Mouse (Mus musculus) MEL-GATA-1-ER (cell line): Measurements from ENCODE around the gene Kdm2b.
A peak's percentile ranks its signal among the peaks of the same experiment; 100 is the strongest.

Experiments used
- DNase-seq: peaks from one replicate; pipeline ENCODE4 v3.0.0-alpha.2; 2012; ENCODE audit warnings: low read depth; ENCODE audit errors: extremely low read depth

Kdm2b gene

DNA sequence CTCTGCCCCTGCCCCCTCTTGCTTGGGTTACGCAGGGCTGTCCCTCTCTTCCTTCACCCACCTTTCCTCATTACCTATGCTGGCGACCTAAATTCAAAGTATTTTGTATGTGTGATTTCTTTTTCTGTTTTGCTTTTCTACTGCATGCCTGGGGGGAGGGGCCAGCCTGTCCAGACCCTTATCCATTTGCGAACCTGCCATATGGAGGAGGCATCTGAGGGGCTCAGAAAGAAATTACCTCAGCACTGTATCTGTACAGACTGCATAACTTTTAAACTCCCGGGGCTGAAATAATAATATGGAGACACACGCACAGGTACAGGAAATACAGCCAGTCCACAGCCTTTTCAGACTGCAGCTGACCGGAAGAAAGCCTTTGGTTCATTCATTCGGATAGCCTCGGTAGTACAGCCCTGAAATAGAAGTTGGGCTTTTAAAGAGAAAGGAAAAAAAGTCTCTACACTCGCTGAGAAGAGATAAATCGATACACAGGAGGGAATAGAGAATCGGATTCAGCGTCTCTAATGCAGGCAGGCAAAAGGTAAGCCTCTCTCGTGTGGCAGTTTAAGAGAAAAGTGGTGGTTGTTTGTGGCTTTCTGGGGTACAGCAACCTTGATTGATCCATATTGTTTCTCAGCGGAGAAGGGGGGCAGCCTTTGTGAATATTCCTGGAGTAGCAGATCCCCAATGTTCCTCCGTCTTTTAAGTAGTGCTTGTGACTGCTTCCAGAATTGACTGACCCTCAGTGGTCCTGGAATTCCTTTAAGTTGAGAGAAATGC is at the start of gene Kdm2b:
Gene Kdm2b (minus strand): TSS at position 273 of the 780 bp plus-strand sequence.
- DNase-seq, result no peak

DNA sequence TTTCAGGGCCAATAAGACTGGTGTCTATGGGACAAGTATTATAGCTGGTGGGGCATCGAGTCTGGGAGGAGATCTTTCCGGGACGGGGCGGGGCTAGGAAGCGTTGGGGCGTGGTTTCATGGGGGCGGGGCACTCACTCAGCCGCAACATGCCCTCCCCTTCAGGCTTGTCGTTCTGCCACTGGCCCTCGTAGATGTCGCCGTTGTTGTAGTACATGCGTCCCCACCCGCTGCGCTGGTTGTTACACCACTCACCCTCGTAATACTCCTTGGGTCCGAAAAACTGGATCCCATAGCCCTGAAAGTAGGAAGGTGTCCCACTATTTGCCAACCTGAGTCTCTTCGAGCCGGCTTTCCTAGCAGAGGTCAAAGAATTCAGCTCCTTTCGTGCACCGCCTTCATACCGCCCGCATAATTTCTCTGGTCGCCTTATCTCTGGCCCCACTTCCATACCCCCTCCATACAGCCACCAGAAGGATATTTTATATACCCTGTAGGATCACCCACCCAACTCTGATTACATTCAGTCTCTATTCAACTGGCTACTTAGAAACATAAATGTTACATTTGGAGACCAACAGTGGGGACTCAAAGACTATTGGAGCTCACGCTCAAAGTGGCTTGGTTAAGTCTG is 49.6 kb upstream of the Kdm2b start:
- peak; percentile 83 for DNase-seq

DNA sequence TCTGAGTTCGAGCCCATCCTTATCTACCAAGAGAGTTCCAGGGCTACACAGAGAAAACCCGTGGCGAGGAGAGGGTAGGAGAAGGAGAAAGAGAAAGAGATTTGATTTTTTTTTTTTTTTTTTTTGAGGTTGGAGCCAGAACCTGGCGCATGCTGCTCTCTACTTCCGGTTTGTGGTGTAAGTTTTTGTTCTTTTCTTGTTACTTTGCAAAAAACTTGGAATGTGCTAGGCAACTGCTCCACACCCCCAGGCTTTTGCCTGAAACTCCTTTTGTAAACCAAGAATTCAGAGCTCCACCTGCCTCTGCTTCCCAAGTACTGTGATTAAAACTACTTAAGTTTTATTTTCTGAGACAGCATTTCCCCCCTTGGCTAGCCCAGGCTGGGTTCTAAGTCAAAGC is 48.5 kb upstream of the Kdm2b start:
- DNase-seq, result no peak

DNA sequence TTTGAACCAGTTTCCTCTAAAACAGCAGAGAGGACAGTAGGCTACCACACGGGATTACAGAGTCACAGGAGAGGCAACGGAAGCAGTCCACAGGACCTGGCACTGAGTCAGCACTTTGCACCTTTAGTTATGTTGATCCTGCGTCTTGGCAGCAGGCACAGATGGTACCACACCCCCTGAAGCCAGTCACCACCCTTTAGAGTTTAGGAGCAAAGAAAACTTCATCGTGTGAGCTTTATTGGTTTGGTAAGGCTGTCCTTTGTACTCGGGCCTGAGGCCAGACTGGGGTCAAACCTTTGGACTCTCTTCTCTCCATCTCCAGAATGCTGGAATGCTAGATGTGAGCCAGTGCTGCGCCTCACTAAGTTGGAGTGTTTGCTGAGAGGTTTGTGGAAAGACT is 45.9 kb upstream of the Kdm2b start:
- no peak for DNase-seq

DNA sequence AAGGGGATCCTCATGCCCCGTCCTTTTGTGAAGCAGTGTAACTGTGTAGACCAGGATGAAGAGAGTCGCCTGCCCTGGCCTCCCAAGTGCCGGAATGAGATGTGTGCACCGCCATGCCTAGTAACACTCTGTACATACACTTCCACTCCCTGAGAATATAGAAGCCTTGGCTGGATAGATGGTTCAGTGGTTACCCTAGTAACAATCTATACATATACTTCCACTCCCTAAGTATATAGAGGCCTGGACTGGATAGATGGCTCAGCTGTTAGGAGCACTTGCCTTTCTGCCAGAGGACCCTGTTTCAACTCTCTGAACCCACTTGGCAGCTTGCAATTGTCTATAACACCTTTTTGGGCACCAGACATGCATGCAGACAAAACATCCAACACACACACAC is 45.5 kb upstream of the Kdm2b start:
- no peak for DNase-seq

DNA sequence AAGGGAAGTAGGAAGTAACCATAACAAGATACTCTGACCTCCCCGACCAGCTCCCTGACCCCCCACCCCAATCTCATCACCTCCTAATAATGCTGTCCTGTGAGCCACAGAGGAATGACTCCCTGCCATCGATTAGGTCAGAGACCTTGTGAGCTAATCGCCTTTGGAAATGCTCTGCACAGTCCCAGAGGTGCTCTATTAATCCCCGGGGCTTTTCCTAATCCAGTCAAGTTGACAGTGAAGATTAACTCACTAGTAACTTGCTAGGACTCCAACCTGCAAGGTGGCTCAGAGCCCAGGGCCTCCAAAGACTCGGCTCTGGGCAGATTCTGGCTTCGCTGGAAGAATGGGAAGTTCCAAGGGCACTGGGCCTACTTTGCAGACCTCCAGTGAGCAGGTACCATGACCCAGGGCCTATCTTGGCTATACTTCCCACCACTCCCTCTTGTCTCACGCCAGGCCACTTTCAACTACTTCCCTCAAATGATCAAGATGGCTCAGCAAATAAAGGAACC is 44.1 kb upstream of the Kdm2b start:
- no peak for DNase-seq

DNA sequence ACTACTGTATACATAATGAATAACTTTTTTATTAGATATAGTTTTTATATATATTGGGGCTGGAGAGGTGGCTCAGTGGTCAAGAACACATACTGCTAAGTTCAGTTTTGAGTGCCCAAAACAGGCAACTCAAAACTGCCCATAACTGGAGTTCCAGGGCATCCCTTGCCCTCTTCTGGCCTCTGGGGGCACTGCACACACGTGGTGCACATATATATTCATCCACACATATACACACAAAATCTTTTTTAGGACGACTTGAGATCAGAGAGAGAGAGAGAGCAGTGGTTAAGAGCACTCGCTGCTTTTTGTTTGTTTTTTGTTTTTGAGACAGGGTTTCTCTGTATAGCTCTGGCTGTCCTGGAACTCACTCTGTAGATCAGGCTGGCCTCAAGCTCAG is 41.7 kb upstream of the Kdm2b start:
- no peak for DNase-seq

DNA sequence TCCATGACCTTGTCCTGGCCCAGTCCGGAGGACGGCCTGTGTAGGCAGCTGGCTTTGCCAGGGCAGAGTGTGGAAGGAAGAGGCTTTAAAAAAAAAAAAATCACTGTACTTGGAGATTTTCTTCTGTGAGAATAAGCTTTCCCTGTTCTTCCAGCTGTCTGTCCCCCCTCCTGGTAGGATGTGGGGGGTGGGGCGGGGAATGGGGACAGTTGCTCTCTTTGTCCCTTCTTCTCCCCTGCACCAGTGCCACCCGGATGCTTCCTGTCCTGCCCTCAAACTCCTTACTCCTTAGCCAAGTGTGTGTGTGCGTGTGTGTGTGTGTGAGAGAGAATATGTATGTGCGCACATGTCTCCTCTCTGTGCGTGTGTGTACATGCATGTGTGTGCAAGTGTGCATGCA is 40.1 kb upstream of the Kdm2b start:
- DNase-seq, result no peak

DNA sequence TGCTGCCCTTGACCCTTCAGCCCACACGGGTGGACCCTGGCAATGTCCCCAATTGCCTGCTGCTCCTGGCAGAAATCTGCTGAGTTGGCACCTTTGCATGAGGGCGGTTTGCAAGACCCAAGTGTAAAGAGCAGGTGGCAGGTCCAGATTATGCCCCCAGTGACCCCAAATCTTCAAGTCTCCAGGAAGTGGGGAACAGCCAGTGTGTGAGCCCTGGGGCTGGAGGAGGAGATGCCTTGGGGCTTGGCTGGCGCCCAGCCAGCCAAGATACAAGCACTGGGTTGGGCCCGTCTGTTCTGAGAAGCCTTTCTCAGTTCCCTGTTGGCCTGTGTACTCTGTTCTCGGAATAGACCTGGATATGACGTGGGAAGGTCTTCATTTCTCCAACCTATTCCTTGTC is 37.8 kb upstream of the Kdm2b start:
- DNase-seq, result peak; percentile 47

DNA sequence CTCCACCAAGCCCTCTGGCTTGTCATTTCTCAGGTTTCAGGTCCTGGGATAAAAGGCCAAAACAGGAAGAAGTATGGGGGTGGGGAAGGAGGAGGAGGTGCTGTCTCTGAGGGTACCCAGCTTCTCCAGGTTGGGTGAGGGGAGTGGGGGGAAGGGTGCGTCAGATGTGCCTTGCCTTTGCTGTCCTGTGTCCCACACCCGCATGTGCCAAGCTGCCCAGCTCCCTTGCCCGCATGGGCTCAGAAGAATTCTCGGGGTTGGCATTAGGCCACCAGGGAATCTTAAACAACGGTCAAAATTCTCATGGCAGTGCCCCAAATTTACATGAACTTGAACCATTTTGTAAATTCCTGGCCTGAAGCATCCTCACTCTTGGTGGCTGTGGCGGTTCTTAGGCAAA is 36.8 kb upstream of the Kdm2b start:
- DNase-seq, result no peak

DNA sequence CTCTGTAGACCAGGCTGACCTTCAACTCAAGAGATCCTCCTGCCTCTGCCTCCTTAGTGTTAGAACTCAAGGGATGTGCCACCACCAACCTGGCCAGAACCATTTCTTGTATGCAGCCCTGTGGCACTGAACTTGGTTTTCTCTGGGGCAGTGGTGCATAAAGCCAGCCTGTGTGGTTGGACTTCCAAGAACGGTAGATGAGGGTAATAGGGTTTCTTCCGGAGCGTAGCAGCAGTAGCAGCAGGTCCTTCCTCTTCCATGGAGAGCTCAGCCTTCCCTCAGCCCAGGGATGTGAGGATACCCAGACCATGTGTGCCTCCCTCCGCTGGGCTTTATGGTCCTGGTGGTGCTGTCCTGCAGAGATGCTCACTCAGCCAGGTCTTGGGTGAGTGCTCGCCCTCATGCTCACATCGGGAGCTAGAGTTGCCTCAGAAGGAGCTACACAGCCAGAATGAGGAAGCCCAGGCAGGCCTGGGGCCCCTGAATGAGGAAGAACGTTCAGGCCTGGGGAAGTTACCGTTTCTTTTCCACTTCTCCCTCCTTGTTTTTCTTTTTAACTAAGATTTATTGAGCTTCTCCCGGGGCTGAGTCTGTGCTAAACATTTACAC is 35.4 kb upstream of the Kdm2b start:
- peak; percentile 73 for DNase-seq

DNA sequence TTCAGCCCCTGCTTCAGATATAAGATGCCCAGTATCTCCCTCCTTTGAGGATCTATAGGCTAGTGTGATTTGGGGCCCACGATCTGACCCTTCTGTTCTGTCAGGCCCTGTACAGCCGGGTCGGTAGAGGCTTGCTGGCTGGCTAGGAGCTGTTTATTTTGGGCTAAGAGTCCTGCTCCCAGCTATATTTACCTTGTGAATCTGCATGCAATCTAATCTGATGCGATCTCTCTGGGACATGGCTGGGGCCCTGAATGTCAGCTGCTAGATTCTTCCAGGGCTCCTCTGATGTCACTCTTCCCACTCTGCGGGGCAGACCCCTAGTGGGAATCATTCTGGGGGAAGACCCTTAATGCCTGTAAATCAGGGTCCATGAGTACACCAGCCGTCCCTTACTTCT is 34.7 kb upstream of the Kdm2b start:
- no peak for DNase-seq

DNA sequence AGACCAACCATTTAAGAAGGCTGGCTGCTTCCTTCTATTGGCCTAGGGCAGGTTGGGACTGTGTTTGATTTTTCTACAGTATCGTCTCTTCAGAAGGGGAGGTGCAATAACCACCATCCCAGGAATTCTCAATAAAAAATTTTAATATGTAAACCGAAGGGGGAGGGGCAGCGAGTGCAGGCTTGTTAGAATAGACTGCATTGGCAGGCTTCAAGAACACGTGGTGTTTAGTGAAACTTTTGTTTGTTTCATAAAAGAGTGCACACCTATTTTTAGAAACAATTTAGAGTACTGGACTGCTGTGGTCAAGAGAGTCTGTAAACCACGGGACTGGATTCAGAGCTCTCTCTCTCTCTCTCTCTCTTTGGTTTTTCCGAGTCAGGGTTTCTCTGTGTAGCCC is 33.4 kb upstream of the Kdm2b start:
- no peak for DNase-seq

DNA sequence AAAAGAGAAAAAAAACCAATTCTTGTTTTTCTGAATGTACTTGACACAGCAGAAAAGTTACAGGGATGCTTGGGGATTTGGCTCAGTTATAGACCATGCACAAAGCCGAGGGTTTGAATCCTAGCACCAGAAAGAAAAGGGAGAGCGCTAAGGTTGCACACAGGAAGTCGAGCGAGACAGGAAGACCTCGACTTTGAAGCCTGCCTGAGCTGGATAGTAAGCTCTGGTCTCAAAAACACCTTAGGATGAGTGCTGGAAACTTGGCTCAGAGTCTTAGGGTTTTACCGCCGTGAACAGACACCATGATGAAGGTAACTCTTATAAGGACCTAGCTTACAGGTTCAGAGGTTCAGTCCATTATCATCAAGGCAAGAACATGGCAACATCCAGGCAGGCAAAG is 31.8 kb upstream of the Kdm2b start:
- no peak for DNase-seq

DNA sequence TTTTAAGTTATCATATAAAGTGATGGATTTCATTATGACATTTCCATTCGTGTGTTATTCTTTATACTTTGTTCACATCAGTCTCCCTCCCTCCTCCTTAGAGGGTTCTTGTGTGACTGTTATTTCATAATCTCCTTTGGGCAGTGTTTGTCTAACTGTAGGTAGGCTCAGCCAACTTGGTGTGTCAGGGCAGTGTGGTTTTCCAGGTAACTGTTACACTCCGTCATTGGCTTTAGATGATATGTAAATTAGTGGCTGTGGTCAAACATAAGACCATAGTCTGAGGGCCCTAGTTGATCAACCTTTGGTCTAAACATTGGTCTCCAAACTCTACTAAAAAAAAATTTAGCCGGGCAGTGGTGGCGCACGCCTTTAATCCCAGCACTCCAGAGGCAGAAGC is 30.8 kb upstream of the Kdm2b start:
- no peak for DNase-seq

DNA sequence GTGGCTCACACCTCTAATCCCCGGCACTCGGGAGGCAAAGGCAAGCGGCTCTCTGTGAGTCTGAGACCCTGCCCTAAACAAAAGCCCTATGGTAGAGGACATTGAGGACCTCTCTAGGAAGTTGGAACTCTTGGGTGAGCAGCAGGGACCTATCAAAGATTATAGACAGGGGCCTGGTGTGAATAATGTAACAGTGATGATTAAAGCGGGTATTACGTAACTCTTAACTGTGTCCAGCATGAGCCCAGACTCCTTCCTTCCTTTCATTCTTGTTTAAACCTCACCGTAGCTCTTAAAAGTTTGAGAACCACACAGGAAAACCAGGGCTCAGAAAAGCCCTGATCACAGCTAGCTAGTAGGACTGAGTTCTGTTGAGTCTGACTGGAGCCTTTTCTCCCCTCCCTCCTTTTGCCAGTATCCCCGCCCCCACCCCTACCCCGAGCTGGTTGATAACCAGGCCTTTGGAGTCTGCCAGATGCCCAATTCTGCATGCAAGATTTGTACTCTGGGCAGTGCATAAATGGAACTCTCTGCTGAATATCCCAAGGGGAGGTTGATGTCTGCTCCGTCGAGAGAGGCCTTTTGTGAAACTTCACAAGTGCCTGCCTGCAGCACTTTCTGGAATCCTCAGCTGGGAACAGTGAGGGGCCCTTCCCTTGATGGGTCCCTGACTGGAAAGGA is 29.9 kb upstream of the Kdm2b start:
- DNase-seq, result no peak

DNA sequence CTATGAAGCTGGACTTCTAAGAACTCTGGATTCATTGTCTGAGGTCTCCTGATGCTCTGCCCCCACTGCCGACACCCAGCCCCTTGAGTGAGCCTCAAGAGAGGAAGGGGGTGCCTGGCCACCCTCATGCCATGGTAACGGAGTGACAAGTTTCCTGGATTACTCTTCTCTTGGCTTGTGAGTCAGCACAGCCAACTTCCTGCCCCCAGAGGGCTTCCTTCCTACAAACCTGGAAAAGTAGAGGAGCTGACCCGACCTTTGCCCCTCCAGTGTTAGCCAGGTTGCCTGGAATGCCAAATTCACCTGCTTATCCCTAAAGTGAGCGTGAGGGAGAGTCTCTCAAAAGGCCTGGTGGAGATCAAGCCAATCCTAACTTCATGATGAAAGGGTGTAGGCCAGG is 27.9 kb upstream of the Kdm2b start:
- DNase-seq, result no peak

DNA sequence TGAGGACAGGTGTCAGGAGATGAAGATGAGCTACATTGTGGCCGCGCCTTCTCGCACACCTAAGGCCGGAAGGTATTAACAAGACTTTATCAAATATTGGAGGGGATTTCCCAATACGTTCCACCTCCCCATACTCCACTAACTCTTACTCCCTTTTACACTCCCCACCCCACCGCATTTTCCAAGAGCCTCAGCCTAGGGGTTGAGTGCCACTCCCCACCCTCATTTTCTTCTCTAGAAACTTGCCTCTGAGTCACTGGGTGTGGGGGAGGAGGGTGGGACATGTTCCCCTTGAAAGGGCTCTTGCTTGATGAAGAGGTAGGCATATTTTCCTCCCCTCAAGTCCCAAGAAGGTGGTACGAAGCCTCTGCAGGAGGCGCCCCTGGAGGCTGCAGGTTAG is 26.3 kb upstream of the Kdm2b start:
- no peak for DNase-seq

DNA sequence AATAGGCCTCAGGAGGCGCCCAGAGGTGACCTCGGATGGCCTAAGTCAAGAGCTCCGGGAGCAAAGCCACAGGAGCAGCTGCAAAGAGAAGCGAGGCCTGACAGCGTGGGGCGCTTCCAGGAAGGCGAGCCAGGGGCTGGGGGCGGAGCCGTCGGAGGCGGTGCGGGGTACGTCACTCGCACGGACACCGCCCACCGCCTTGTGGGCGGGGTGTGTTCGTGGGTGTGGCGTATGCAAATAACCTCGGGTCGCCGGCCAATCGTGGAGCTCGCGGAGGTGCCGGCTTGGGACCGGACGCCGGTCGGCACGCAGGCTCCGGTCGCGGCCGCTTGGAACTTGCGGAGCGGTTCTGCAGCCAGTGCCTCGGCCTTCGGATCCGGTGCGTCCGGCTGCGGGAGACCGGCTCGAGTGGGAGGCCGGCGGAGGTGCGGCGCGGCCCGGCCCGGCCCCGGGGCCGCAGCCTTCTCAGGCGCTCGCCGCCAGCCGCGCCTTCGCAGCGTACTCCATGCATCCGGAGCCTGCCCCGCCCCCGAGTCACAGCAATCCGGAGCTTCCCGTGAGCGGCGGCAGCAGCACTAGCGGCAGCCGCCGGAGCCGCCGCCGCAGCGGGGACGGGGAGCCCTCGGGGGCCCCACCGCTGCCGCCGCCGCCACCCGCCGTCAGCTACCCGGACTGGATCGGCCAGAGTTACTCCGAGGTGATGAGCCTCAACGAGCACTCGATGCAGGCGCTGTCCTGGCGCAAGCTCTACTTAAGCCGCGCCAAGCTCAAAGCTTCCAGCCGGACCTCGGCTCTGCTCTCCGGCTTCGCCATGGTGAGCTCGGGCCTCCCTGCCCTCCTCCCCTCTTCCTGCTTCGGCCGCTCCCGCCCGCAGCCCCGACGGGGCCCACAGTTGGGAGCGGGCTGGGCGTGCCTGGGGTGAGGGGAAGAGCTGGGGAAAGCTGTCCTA is 25.4 kb upstream of the Kdm2b start, which contains the start of gene Orai1:
Gene Orai1 (plus strand): TSS at position 322 of the 949 bp plus-strand sequence.
- DNase-seq, result peak; percentile 78

DNA sequence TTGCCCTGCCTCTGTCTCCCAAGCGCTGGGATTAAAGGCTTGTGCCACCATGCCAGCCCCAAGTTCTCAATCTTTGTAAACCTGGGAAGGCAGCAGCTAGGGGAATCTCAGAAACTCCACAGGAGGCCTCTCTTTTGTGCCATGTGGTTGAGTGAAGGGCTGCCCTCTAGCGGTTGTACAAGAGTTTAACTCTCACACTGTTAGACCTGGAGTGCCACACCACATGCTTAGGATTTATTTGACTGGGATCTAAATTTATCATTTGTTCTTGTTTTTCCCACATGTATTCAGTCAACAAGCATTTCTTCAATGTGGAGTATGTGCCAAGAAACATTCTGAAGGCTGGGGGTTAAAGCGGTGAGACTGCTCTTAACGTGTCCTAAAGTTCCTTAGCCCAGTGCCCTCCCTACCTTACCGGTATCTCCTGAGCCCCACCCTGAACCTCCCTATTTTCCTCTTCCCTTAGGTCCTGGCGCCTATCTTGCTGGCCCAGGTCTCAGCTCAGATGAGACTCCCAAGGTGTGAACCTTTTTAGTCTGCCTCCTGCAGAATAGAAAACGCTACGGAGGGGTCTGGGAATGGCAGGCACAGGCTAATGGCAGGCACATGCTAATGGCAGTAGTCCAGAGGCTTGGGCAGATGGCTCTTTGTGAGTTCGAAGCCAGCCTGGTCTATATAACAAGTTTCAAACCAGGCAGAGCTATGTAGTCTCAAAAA is 24.1 kb upstream of the Kdm2b start:
- peak; percentile 74 for DNase-seq
